Comparison of ENCODE assay signal across 2 mouse cellular contexts in genomic region chr10:24802742-24803244, GRCm38 (mm10). TPM values are rescaled to one million over a fixed set of nuclear protein-coding genes. Genes with fewer than 3 reads are reported as not detected.
"Had no signal": no experiment of that assay in that cellular context is flagged by ENCODE, and none has a peak within 500 bp of the region (broad histone marks: within the 10 kb centered on the region; RNA-seq: fewer than 3 reads in every experiment).

No protein-coding gene starts in this region.

RNA-seq across cellular contexts. Expression of gene Enpp3, which starts 39.8 kb away (rescaled TPM):
- total RNA-seq: hematopoietic stem cell, adult 5-6 weeks had no signal
- polyA plus RNA-seq: inflammation-experienced regulatory T-cells, adult 6 months had no signal
